Mouse (Mus musculus): ENCODE data around the gene Pla1a.

- TF ChIP-seq POLR2A (IDR thresholded peaks at IDR 0.05; ENCODE audit: control insufficient read depth, low read depth, low read length): no peak
- TF ChIP-seq CTCF (IDR thresholded peaks at IDR 0.05; ENCODE audit: control insufficient read depth, insufficient read depth, insufficient replicate concordance, low read depth, low read length): no peak
These were observed 28.8 kb upstream of the Pla1a start for GRCm38 (mm10) chr16:38461749-38462148.
